ENCODE assay signal across 7 mouse cellular contexts in the genomic region with DNA sequence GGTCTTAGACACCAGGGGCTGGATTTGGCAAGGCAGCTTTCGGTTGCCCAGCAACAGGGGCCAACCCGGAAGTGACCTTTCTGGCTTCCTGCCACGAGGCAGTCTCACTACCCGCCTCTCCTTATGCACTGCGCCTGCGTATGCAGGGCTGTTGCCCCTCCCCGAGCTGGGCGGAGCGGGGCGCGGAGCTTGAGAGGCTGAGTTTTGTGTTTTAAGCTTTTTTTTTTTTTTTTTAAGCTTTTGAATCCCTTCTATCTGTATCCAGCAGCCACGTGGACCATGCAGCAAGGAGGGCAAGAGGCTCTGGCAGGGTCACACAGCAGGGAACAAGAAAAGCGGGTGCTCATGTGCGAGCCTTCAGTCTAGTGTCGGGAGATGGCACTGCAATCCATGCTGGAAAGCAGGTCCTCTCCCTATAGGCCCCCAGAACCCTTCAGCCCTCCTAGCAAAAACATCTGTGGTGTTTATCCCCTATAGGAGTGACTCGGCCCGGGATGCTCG. TPM values are rescaled to one million over a fixed set of nuclear protein-coding genes. Genes with fewer than 3 reads are reported as not detected.
DNase-seq lines count a peak whose midpoint lies in the region; ATAC-seq and TF ChIP-seq lines count a peak whose summit lies in the region.

No protein-coding gene starts in this region.

- peak overlapping the region; percentile 56 for H3K4me2 ChIP-seq in embryonic facial prominence, embryonic 15.5 days (replicated peaks)
- H3K4me2 ChIP-seq in kidney, embryonic 14.5 days (replicated peaks; ENCODE audit: low read depth, low read length) = peak overlapping the region; percentile 43
- peak overlapping the region; percentile 71 for H3K4me2 ChIP-seq in limb, embryonic 14.5 days (replicated peaks; ENCODE audit: low read depth, low read length, severe bottlenecking)
- peak overlapping the region; percentile 64 for H3K4me2 ChIP-seq in midbrain, embryonic 16.5 days (ENCODE audit: low read length)

- peak; percentile 96 for DNase-seq in heart, embryonic 10.5 days (ENCODE audit: low spot score)
- DNase-seq in limb, embryonic 14.5 days (ENCODE audit: low spot score) = peak; percentile 94
- peak; percentile 72 to 80 for DNase-seq in spleen, adult 2 months (ENCODE audit: low read depth in 1 of 2, low spot score in 2 of 2)

- no peaks in the 10 kb centered on the region for H3K9me3 ChIP-seq in embryonic facial prominence, embryonic 15.5 days (replicated peaks)
- H3K9me3 ChIP-seq in heart, embryonic 10.5 days = no peaks in the 10 kb centered on the region
- no peaks in the 10 kb centered on the region for H3K9me3 ChIP-seq in kidney, embryonic 14.5 days (ENCODE audit: control insufficient read depth, low read length)
- no peaks in the 10 kb centered on the region for H3K9me3 ChIP-seq in limb, embryonic 14.5 days (ENCODE audit: control insufficient read depth, low read length)
- H3K9me3 ChIP-seq in midbrain, embryonic 16.5 days (replicated peaks; ENCODE audit: control insufficient read depth, low read length, poor library complexity, severe bottlenecking) = no peaks in the 10 kb centered on the region

- WGBS in bone marrow, adult 2 months = 2% methylated on average over 18 of the region's 18 CpGs
- under 1% methylated on average over 18 of the region's 18 CpGs for WGBS in embryonic facial prominence, embryonic 15.5 days
- WGBS in heart, embryonic 10.5 days = 2% methylated on average over 18 of the region's 18 CpGs
- WGBS in kidney, embryonic 14.5 days = under 1% methylated on average over 18 of the region's 18 CpGs
- 2% methylated on average over 15 of the region's 18 CpGs for WGBS in limb, embryonic 14.5 days
- under 1% methylated on average over 18 of the region's 18 CpGs for WGBS in midbrain, embryonic 16.5 days
- WGBS in spleen, adult 2 months = 4% methylated on average over 18 of the region's 18 CpGs

- H3K4me1 ChIP-seq in bone marrow, adult 2 months (ENCODE audit: control insufficient read depth, insufficient read depth, low read length) = no peaks in the 10 kb centered on the region
- H3K4me1 ChIP-seq in embryonic facial prominence, embryonic 15.5 days = peaks cover 12% of the 10 kb centered on the region
- peaks cover 20% of the 10 kb centered on the region for H3K4me1 ChIP-seq in heart, embryonic 10.5 days
- H3K4me1 ChIP-seq in kidney, embryonic 14.5 days (ENCODE audit: control insufficient read depth, insufficient read depth, low read length) = no peaks in the 10 kb centered on the region
- peaks cover 13% of the 10 kb centered on the region for H3K4me1 ChIP-seq in limb, embryonic 14.5 days (ENCODE audit: control insufficient read depth, insufficient read depth, low read length)
- peaks cover 10% of the 10 kb centered on the region for H3K4me1 ChIP-seq in midbrain, embryonic 16.5 days (ENCODE audit: control insufficient read depth, insufficient read depth, low read length)
- H3K4me1 ChIP-seq in spleen, adult 2 months (ENCODE audit: control insufficient read depth, insufficient read depth, insufficient read length) = no peaks in the 10 kb centered on the region; the same call in 1 of the 2 replicates

- ATAC-seq in embryonic facial prominence, embryonic 15.5 days (ENCODE audit: insufficient number of reproducible peaks, low FRiP score, low TSS enrichment, low read depth) = peak; percentile 90
- ATAC-seq in kidney, embryonic 14.5 days (ENCODE audit: low FRiP score, low TSS enrichment) = peak; percentile 91
- ATAC-seq in limb, embryonic 14.5 days (ENCODE audit: low FRiP score, low read depth) = peak; percentile 95
- ATAC-seq in midbrain, embryonic 16.5 days = peak; percentile 91

- no peaks in the 10 kb centered on the region for H3K27me3 ChIP-seq in embryonic facial prominence, embryonic 15.5 days
- peaks cover 64% of the 10 kb centered on the region for H3K27me3 ChIP-seq in heart, embryonic 10.5 days (ENCODE audit: insufficient read depth, poor library complexity, severe bottlenecking)
- no peaks in the 10 kb centered on the region; the same call in 1 of the 2 replicates for H3K27me3 ChIP-seq in kidney, embryonic 14.5 days (ENCODE audit: control insufficient read depth, insufficient read depth, low read length)
- no peaks in the 10 kb centered on the region for H3K27me3 ChIP-seq in limb, embryonic 14.5 days (ENCODE audit: control insufficient read depth, insufficient read depth, low read length)
- H3K27me3 ChIP-seq in midbrain, embryonic 16.5 days (ENCODE audit: control insufficient read depth, insufficient read depth, low read depth, low read length) = no peaks in the 10 kb centered on the region
- no peaks in the 10 kb centered on the region for H3K27me3 ChIP-seq in spleen, adult 2 months (ENCODE audit: control insufficient read depth, insufficient read depth, low read length)

- H3K36me3 ChIP-seq in embryonic facial prominence, embryonic 15.5 days = no peaks in the 10 kb centered on the region
- no peaks in the 10 kb centered on the region for H3K36me3 ChIP-seq in heart, embryonic 10.5 days
- H3K36me3 ChIP-seq in kidney, embryonic 14.5 days (ENCODE audit: control insufficient read depth, insufficient read depth, low read length) = no peaks in the 10 kb centered on the region
- H3K36me3 ChIP-seq in limb, embryonic 14.5 days (ENCODE audit: control insufficient read depth, insufficient read depth, low read length) = no peaks in the 10 kb centered on the region
- no peaks in the 10 kb centered on the region for H3K36me3 ChIP-seq in midbrain, embryonic 16.5 days (ENCODE audit: control insufficient read depth, insufficient read depth, low read length)
- H3K36me3 ChIP-seq in spleen, adult 2 months (ENCODE audit: control insufficient read depth, insufficient read depth, low read length) = no peaks in the 10 kb centered on the region

- no peak for TF ChIP-seq CTCF in bone marrow, adult 2 months (IDR thresholded peaks at IDR 0.05; ENCODE audit: control insufficient read depth, insufficient read depth, low read length)
- peak; percentile 5; the same call in 1 of the 2 replicates for TF ChIP-seq CTCF in spleen, adult 2 months (IDR thresholded peaks at IDR 0.05; ENCODE audit: extremely low read depth, insufficient read depth, insufficient read length, insufficient replicate concordance)

- peak overlapping the region; percentile 31 for H3K4me3 ChIP-seq in bone marrow, adult 2 months (replicated peaks; ENCODE audit: control insufficient read depth, low read depth, low read length)
- H3K4me3 ChIP-seq in embryonic facial prominence, embryonic 15.5 days (replicated peaks) = peak overlapping the region; percentile 46
- H3K4me3 ChIP-seq in heart, embryonic 10.5 days = peak overlapping the region; percentile 53
- peak overlapping the region; percentile 26; the same call in 1 of the 2 replicates for H3K4me3 ChIP-seq in kidney, embryonic 14.5 days (ENCODE audit: low read length)
- peak overlapping the region; percentile 39 for H3K4me3 ChIP-seq in limb, embryonic 14.5 days (replicated peaks; ENCODE audit: low read length)
- H3K4me3 ChIP-seq in midbrain, embryonic 16.5 days (ENCODE audit: low read depth, low read length) = peak overlapping the region; percentile 42
- peak overlapping the region; percentile 54 for H3K4me3 ChIP-seq in spleen, adult 2 months (ENCODE audit: extremely low read depth, insufficient read depth, insufficient read length)

- TF ChIP-seq POLR2A in bone marrow, adult 2 months (IDR thresholded peaks at IDR 0.05; ENCODE audit: borderline replicate concordance, control insufficient read depth, low read depth, low read length) = no peak
- TF ChIP-seq POLR2A in limb, embryonic 14.5 days (IDR thresholded peaks at IDR 0.05; ENCODE audit: borderline replicate concordance, extremely low read depth, insufficient read depth, insufficient read length) = peak; percentile 35; the same call in 1 of the 2 replicates
- TF ChIP-seq POLR2A in spleen, adult 2 months (IDR thresholded peaks at IDR 0.05; ENCODE audit: low read depth, low read length) = no peak

- H3K27ac ChIP-seq in bone marrow, adult 2 months (ENCODE audit: control insufficient read depth, insufficient read depth, low read depth, low read length, poor library complexity) = no peak overlapping the region
- peak overlapping the region; percentile 86 for H3K27ac ChIP-seq in embryonic facial prominence, embryonic 15.5 days (replicated peaks)
- peak overlapping the region; percentile 89 for H3K27ac ChIP-seq in heart, embryonic 10.5 days
- peak overlapping the region; percentile 78; the same call in 1 of the 2 replicates for H3K27ac ChIP-seq in kidney, embryonic 14.5 days (ENCODE audit: low read depth, low read length)
- peak overlapping the region; percentile 84 for H3K27ac ChIP-seq in limb, embryonic 14.5 days (replicated peaks; ENCODE audit: low read depth, low read length)
- peak overlapping the region; percentile 80 for H3K27ac ChIP-seq in midbrain, embryonic 16.5 days (ENCODE audit: low read length)
- no peak overlapping the region for H3K27ac ChIP-seq in spleen, adult 2 months (ENCODE audit: insufficient read depth, low read length)

- H3K9ac ChIP-seq in embryonic facial prominence, embryonic 15.5 days = peak overlapping the region; percentile 24; the same call in 1 of the 2 replicates
- H3K9ac ChIP-seq in kidney, embryonic 14.5 days (ENCODE audit: low read depth, low read length) = peak overlapping the region; percentile 40; the same call in 1 of the 2 replicates
- H3K9ac ChIP-seq in limb, embryonic 14.5 days (ENCODE audit: low read depth, low read length, severe bottlenecking) = peak overlapping the region; percentile 56
- H3K9ac ChIP-seq in midbrain, embryonic 16.5 days (ENCODE audit: low read depth, low read length) = peak overlapping the region; percentile 68

RNA-seq across cellular contexts. Expression of a gene that starts 5.1 kb away (rescaled TPM):
- polyA plus RNA-seq in bone marrow, adult 2 months (2011; ENCODE audit: insufficient read depth, insufficient read length, low replicate concordance, missing spikeins) = 1.1 and 1.4 TPM in 2 replicates
- 0.38 and 0.57 TPM in 2 replicates for polyA plus RNA-seq in embryonic facial prominence, embryonic 15.5 days (2015; fragmentation: Nextera tagmentation; extraction: Ambion mirVana)
- polyA plus RNA-seq in heart, embryonic 10.5 days (2016; fragmentation: Nextera tagmentation; extraction: Ambion mirVana) = 0.12 and 0.62 TPM in 2 replicates
- polyA plus RNA-seq in kidney, embryonic 14.5 days (2014; fragmentation: Nextera tagmentation; extraction: Ambion mirVana) = not detected in 2 replicates
- polyA plus RNA-seq in limb, embryonic 14.5 days (2012; rRNA removed) = 0.11 and 0.15 TPM in 2 replicates
- polyA plus RNA-seq in limb, embryonic 14.5 days (2014; fragmentation: Nextera tagmentation; extraction: Ambion mirVana) = 0.10 TPM in 1 of 2 replicates, not detected in the other
- polyA plus RNA-seq in midbrain, embryonic 16.5 days (2015; fragmentation: Nextera tagmentation; extraction: Ambion mirVana) = 0.31 and 0.98 TPM in 2 replicates
- 0.22 TPM in 2 replicates for polyA plus RNA-seq in spleen, adult 2 months (2012; rRNA removed)

RNA-seq across cellular contexts. Expression of a gene that starts 27.1 kb away (rescaled TPM):
- not detected in 2 replicates for polyA plus RNA-seq in bone marrow, adult 2 months (2011; ENCODE audit: insufficient read depth, insufficient read length, low replicate concordance, missing spikeins)
- 0.74 and 0.75 TPM in 2 replicates for polyA plus RNA-seq in embryonic facial prominence, embryonic 15.5 days (2015; fragmentation: Nextera tagmentation; extraction: Ambion mirVana)
- 0.39 and 0.44 TPM in 2 replicates for polyA plus RNA-seq in heart, embryonic 10.5 days (2016; fragmentation: Nextera tagmentation; extraction: Ambion mirVana)
- polyA plus RNA-seq in kidney, embryonic 14.5 days (2014; fragmentation: Nextera tagmentation; extraction: Ambion mirVana) = 0.24 and 0.31 TPM in 2 replicates
- polyA plus RNA-seq in limb, embryonic 14.5 days (2012; rRNA removed) = 0.09 and 0.13 TPM in 2 replicates
- 0.06 and 0.10 TPM in 2 replicates for polyA plus RNA-seq in limb, embryonic 14.5 days (2014; fragmentation: Nextera tagmentation; extraction: Ambion mirVana)
- polyA plus RNA-seq in midbrain, embryonic 16.5 days (2015; fragmentation: Nextera tagmentation; extraction: Ambion mirVana) = 1.5 and 2.9 TPM in 2 replicates
- polyA plus RNA-seq in spleen, adult 2 months (2012; rRNA removed) = 0.01 TPM in 1 of 2 replicates, not detected in the other

RNA-seq across cellular contexts. Expression of a gene that starts 34.6 kb away (rescaled TPM):
- polyA plus RNA-seq in bone marrow, adult 2 months (2011; ENCODE audit: insufficient read depth, insufficient read length, low replicate concordance, missing spikeins) = 16.6 and 32.5 TPM in 2 replicates
- polyA plus RNA-seq in embryonic facial prominence, embryonic 15.5 days (2015; fragmentation: Nextera tagmentation; extraction: Ambion mirVana) = 57.5 and 59.9 TPM in 2 replicates
- 24.6 and 32.3 TPM in 2 replicates for polyA plus RNA-seq in heart, embryonic 10.5 days (2016; fragmentation: Nextera tagmentation; extraction: Ambion mirVana)
- polyA plus RNA-seq in kidney, embryonic 14.5 days (2014; fragmentation: Nextera tagmentation; extraction: Ambion mirVana) = 37.6 and 39.1 TPM in 2 replicates
- 24.3 and 33.6 TPM in 2 replicates for polyA plus RNA-seq in limb, embryonic 14.5 days (2012; rRNA removed)
- 48.0 and 51.8 TPM in 2 replicates for polyA plus RNA-seq in limb, embryonic 14.5 days (2014; fragmentation: Nextera tagmentation; extraction: Ambion mirVana)
- polyA plus RNA-seq in midbrain, embryonic 16.5 days (2015; fragmentation: Nextera tagmentation; extraction: Ambion mirVana) = 59.3 and 64.5 TPM in 2 replicates
- 22.2 and 33.6 TPM in 2 replicates for polyA plus RNA-seq in spleen, adult 2 months (2012; rRNA removed)

Comparison
In these comparisons a context has a peak if more than half of its experiments do, and no peak if none do; other contexts are left out.
1. H3K27ac ChIP-seq: peak in embryonic facial prominence, embryonic 15.5 days (single experiment), heart, embryonic 10.5 days (single experiment), kidney, embryonic 14.5 days (single experiment), limb, embryonic 14.5 days (single experiment) and midbrain, embryonic 16.5 days (single experiment); none in bone marrow, adult 2 months (single experiment) and spleen, adult 2 months (single experiment).
2. Peak in every context shown above with its lines, with median percentiles within 50 percentile points of each other: H3K4me3 ChIP-seq, ATAC-seq, H3K4me2 ChIP-seq, H3K9ac ChIP-seq and DNase-seq.